Mouse (Mus musculus) heart, postnatal 0 days (tissue): ENCODE measurements around the gene Lrig1. TPM values are rescaled to one million over a fixed set of nuclear protein-coding genes. Genes with fewer than 3 reads are reported as not detected.
A peak's percentile ranks its signal among the peaks of the same experiment; 100 is the strongest.

Experiments used
- ATAC-seq: fragments of 200-750 bp; cut with Nextera tagmentation; 2 replicates; pipeline ENCODE4 v1.8.0; 2017; ENCODE audit warnings: low read depth, moderate number of reproducible peaks, moderate library complexity; ENCODE audit not compliant: insufficient read depth
- DNase-seq: peaks from one replicate; pipeline ENCODE4 v3.0.0-alpha.2; 2016; ENCODE audit warnings: low spot score
- H3K27ac ChIP-seq: fragments of 300-500 bp; sonication (generic); 2 replicates; pipeline ENCODE4 v1.5.1; 2014; ENCODE audit warnings: low read depth, mild to moderate bottlenecking
- H3K27me3 ChIP-seq: fragments of 300-500 bp; sonication (generic); 2 replicates; pipeline ENCODE4 v1.6.1; 2014; ENCODE audit warnings: low read length, mixed read lengths; ENCODE audit not compliant: control insufficient read depth, insufficient read depth
- H3K36me3 ChIP-seq: fragments of 300-500 bp; sonication (generic); replicated peaks from 2 replicates; pipeline ENCODE4 v1.6.1; 2014; ENCODE audit warnings: low read length, mixed read lengths; ENCODE audit not compliant: control insufficient read depth, insufficient read depth
- H3K4me1 ChIP-seq: fragments of 300-500 bp; sonication (generic); 2 replicates; pipeline ENCODE4 v1.6.1; 2014; ENCODE audit warnings: antibody characterized with exemption; ENCODE audit not compliant: control insufficient read depth, insufficient read depth
- H3K4me2 ChIP-seq: fragments of 300-500 bp; sonication (generic); 2 replicates; pipeline ENCODE4 v1.6.1; 2014; ENCODE audit warnings: low read depth, mild to moderate bottlenecking, low read length, moderate library complexity
- H3K4me3 ChIP-seq: fragments of 300-500 bp; sonication (generic); 2 replicates; pipeline ENCODE4 v1.5.1; 2014; ENCODE audit warnings: low read depth, low read length
- H3K9ac ChIP-seq: fragments of 300-500 bp; sonication (generic); replicated peaks from 2 replicates; pipeline ENCODE4 v1.6.1; 2014; ENCODE audit warnings: low read depth, low read length, mixed read lengths
- H3K9me3 ChIP-seq: fragments of 300-500 bp; sonication (generic); replicated peaks from 2 replicates; pipeline ENCODE4 v1.6.1; 2016; ENCODE audit warnings: low read length; ENCODE audit not compliant: control insufficient read depth
- CTCF ChIP-seq: IDR thresholded peaks from 2 replicates; pipeline ENCODE4 v1.5.1; 2016; ENCODE audit warnings: antibody characterized with exemption, control low read depth, low read depth
- EP300 ChIP-seq: IDR thresholded peaks from 2 replicates; pipeline ENCODE4 v1.6.1; 2016; ENCODE audit warnings: antibody characterized with exemption, low read depth
- WGBS: fragments of 180-500 bp; shearing (Covaris S2); extraction: QIAGEN DNeasy Blood & Tissue Kit; methylation state at CpG from one replicate; pipeline ENCODE4 v1.1.7; 2014; 5-methylcytosine and 5-hydroxymethylcytosine counted together
- polyA plus RNA-seq: library from polyadenylated mRNA; unstranded; fragments of >200 nt; fragmentation: Nextera tagmentation; extraction: Ambion mirVana; gene quantifications from 2 replicates; pipeline ENCODE4 v1.2.1, GENCODE M21; 2015
- total RNA-seq: library from RNA; depleted of rRNA; stranded (reverse); fragments of >200 nt; gene quantifications from 2 replicates; pipeline ENCODE4 v1.2.3, GENCODE M21; 2014; ENCODE audit warnings: low replicate concordance

Lrig1 gene
- total and polyA plus RNA-seq, 2 experiments from 2014 or later: 7.1 to 54.3 TPM

DNA sequence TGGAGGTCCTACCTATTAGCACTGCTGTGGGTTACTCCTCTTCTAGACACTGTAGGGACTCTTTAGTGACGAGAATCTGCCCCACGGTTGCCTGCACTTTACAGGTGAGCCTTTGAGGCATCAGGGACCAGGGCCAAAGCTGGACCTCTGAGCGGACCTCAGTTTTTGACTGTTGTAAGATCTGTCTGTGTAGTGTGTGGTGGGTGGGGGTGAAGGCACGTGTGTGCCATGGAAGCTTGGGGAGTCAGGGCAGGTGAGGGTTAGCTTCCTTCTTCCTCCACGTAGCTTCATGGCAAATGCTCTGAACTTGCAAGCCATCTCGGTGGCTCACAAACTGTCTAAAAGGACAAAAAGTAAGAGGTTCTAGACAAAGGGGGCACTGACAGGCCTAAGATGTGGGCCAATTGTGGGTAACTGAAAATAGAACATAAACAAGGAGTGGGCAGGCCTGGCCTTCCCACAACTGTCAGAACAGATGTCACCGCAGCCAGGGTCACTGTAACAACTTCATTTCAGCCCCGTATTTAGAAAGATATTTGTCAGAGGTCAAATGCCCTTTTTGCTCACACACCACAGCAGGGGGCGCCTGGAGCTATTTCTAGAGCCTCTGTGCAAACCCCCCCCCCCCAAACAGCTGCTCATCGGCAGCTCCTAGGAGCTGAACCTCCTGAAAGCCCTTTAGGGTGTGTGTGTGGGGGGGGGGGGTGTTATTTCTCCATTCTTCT is 103.0 kb downstream of the Lrig1 start:
- 57% methylated on average over 10 of the region's 10 CpGs for WGBS
- DNase-seq (peak; percentile 27), ATAC-seq (no peak)
- H3K4me2 ChIP-seq: no peak overlapping the region
- no peaks in the 10 kb centered on the region; the same call in 1 of the 2 replicates for H3K36me3 ChIP-seq
- TF ChIP-seq CTCF (peak; percentile 35), EP300 (no peak)
- H3K27ac ChIP-seq: peak overlapping the region; percentile 32; the same call in 1 of the 2 replicates
- no peak overlapping the region for H3K4me3 ChIP-seq
- H3K4me1 ChIP-seq: peaks cover 42% of the 10 kb centered on the region
- H3K9ac ChIP-seq: no peak overlapping the region
- H3K9me3 ChIP-seq: no peaks in the 10 kb centered on the region
- H3K27me3 ChIP-seq: no peaks in the 10 kb centered on the region

DNA sequence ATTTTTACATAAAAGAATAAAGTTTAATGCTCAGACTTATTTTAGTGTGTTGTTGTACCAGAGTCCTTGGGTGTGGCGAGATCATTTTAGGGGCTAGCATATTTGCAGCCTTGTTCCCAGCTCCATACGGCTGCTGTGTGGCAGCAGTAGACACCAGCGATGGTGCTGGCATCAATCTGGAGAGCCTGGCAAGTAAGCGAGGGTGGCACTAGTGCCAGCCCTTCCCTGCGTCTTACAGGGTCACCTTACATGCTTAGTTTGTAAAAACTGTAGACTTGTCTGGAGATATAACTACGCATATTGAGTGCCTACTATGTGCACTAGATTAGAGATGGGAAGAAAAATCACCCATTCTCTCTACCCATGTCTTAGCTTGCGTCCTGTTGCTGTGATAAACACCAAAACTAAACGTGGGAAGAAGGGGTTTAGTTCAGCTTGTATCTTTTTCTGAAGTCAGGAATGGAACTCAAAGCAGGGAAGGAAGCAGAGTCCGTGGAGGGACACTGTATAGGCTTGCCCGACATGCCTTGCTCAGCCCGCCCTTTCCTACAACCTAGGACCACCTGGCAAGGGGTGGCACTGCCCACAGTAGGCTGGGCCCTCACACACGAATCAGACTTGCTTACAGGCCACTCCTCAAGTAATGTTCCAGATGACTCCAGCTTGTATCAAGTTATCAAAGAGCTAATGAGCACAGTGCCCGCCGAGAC is 103.8 kb downstream of the Lrig1 start:
- Histone ChIP-seq H3K27me3 (no peaks in the 10 kb centered on the region), H3K4me1 (peaks cover 43% of the 10 kb centered on the region), H3K4me3 (no peak overlapping the region), H3K4me2 (no peak overlapping the region), H3K9me3 (no peaks in the 10 kb centered on the region), H3K9ac (no peak overlapping the region), H3K27ac (peak overlapping the region; percentile 32; the same call in 1 of the 2 replicates), H3K36me3 (no peaks in the 10 kb centered on the region; the same call in 1 of the 2 replicates)
- no peak for DNase-seq
- TF ChIP-seq CTCF (no peak), EP300 (no peak)
- no peak for ATAC-seq
- 79% methylated on average over 14 of the region's 14 CpGs for WGBS

DNA sequence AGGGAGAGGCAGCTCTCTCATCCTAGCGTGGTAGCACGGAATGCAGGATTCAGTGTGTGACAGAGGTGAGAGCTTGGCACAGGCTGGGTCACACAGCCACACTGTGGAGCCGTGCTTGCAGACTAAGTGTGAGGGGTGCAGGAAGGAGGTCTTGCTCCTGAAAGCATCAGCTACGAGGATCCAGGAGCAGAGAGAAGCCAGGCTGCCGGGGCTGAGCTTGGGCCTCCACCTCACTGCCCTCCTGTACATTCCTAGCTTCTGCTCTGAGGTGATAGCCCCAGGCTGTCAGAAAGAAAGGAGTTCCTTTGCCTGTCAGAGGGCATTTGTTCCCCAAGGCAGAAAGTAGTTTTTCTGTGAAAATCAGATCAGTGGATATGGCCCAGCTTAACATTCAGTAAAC is 104.8 kb downstream of the Lrig1 start:
- Histone ChIP-seq H3K4me2 (no peak overlapping the region), H3K9me3 (no peaks in the 10 kb centered on the region), H3K27ac (peak overlapping the region; percentile 44; the same call in 1 of the 2 replicates), H3K4me3 (no peak overlapping the region), H3K4me1 (peaks cover 37% of the 10 kb centered on the region), H3K9ac (no peak overlapping the region), H3K36me3 (no peaks in the 10 kb centered on the region), H3K27me3 (no peaks in the 10 kb centered on the region)
- TF ChIP-seq CTCF (no peak), EP300 (no peak)
- ATAC-seq: no peak
- DNase-seq: no peak
- 28% methylated on average over 5 of the region's 5 CpGs for WGBS

DNA sequence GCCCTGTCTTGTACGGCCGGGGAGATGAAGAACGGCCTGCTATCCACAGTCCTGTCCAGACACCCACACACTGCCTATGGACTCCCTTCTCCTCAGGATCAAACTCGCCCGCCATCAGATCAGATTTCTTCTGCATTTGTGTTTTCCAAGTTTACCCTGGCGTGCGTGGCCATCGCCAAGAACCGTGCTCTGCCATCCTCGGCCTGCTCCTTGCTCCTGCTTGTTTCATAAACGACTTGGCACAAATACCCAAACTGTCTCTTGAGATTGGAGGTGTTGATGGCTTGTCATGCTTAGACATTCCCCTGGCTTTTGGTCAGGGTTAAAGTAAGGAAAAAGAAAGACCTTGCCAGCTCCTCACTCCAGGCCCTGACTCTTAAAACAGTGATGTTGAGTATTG is 105.2 kb downstream of the Lrig1 start:
- WGBS: 61% methylated on average over 11 of the region's 11 CpGs
- DNase-seq: no peak
- H3K36me3 ChIP-seq: no peaks in the 10 kb centered on the region
- H3K27ac ChIP-seq: peak overlapping the region; percentile 44; the same call in 1 of the 2 replicates
- H3K9me3 ChIP-seq: no peaks in the 10 kb centered on the region
- peaks cover 37% of the 10 kb centered on the region for H3K4me1 ChIP-seq
- ATAC-seq: no peak
- no peak overlapping the region for H3K4me3 ChIP-seq
- TF ChIP-seq CTCF (no peak), EP300 (no peak)
- H3K27me3 ChIP-seq: no peaks in the 10 kb centered on the region
- H3K9ac ChIP-seq: no peak overlapping the region
- no peak overlapping the region for H3K4me2 ChIP-seq

DNA sequence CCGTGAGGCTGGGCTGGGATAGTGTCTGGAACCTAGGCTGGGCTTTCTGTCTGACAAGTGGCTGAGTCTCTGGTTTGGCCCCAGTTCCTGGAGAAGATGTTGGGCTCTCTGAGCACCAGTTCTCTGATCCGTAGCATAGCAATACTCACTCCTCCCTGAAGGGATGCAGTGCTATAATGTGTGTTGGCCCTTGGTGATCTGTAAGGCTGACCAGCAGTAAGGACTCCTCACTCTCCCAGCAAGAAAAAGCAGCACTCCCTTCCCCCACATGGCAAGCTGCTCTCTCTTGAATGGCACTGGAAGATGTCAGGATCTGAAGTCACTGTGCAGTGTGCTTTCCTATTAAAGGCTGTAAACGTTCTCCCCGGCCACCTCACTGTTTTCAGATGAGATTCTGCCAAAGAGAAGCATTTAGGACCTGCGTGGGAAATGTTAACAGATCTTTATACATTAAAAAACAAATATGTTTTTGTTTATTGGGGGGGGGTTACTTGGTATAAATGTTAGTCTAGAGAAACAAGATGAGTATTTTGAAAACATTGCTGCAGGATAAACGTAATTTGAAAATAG is 105.8 kb downstream of the Lrig1 start:
- no peaks in the 10 kb centered on the region for H3K9me3 ChIP-seq
- TF ChIP-seq CTCF (no peak), EP300 (no peak)
- no peak overlapping the region for H3K27ac ChIP-seq
- peaks cover 37% of the 10 kb centered on the region for H3K4me1 ChIP-seq
- WGBS: 57% methylated on average over 6 of the region's 6 CpGs
- ATAC-seq (no peak), DNase-seq (no peak)
- H3K27me3 ChIP-seq: no peaks in the 10 kb centered on the region
- H3K36me3 ChIP-seq: no peaks in the 10 kb centered on the region
- H3K9ac ChIP-seq: no peak overlapping the region
- no peak overlapping the region for H3K4me3 ChIP-seq
- no peak overlapping the region for H3K4me2 ChIP-seq
